ENCODE assay signal across 8 mouse cellular contexts in the genomic region with DNA sequence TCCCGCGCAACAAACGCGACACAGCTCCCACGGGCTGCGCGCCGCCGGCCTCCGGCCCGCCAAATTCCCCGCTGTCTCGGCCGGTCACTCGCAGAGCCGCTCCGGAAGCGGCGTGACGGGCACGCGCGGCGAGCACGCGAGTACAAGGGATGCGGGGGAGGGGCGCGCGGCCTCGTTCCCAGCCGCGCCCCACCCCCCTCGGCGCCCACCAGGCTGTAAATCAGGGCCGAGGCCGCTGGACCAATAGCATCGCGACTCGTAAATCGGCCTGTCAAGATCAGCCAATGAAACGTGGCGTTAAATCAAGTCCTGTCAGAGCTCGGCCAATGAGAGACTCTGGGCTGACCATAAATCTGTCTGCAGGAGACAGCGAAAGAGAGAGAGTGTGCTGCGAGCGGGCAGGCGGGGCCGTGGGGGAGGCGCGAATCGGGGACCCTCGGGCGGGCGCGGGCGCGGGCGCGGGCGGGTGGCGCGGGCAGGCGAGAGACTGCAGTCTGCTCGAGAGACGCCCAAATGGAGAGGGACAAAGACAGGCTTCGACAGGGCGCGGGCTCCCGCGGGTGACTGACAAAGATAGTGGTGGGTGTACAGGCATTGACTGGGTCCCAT. TPM values are rescaled to one million over a fixed set of nuclear protein-coding genes. Genes with fewer than 3 reads are reported as not detected.
DNase-seq lines count a peak whose midpoint lies in the region; ATAC-seq lines count a peak whose summit lies in the region.

No protein-coding gene starts in this region.

- peaks cover 3% of the 10 kb centered on the region; the same call in 1 of the 2 replicates for H3K27me3 ChIP-seq in forebrain, embryonic 11.5 days (ENCODE audit: control insufficient read depth, insufficient read depth, low read length)
- H3K27me3 ChIP-seq in heart, embryonic 16.5 days (ENCODE audit: control insufficient read depth, insufficient read depth, low read length) = no peaks in the 10 kb centered on the region
- H3K27me3 ChIP-seq in liver, embryonic 15.5 days = peaks cover 73% of the 10 kb centered on the region
- peaks cover 3% of the 10 kb centered on the region; the same call in 1 of the 2 replicates for H3K27me3 ChIP-seq in neural tube, embryonic 12.5 days (replicated peaks)

- peak overlapping the region; percentile 31 for H3K4me3 ChIP-seq in forebrain, embryonic 11.5 days (ENCODE audit: low read depth, low read length)
- peak overlapping the region; percentile 67 for H3K4me3 ChIP-seq in heart, embryonic 16.5 days (ENCODE audit: low read length)
- peak overlapping the region; percentile 59 for H3K4me3 ChIP-seq in liver, embryonic 15.5 days (replicated peaks)
- H3K4me3 ChIP-seq in neural tube, embryonic 12.5 days = peak overlapping the region; percentile 25

- H3K27ac ChIP-seq in forebrain, embryonic 11.5 days (ENCODE audit: low read depth, low read length) = peak overlapping the region; percentile 92
- peak overlapping the region; percentile 85 for H3K27ac ChIP-seq in heart, embryonic 16.5 days (ENCODE audit: low read length)
- H3K27ac ChIP-seq in liver, embryonic 15.5 days (replicated peaks) = peak overlapping the region; percentile 75
- peak overlapping the region; percentile 99 for H3K27ac ChIP-seq in neural tube, embryonic 12.5 days

- no peaks in the 10 kb centered on the region for H3K36me3 ChIP-seq in forebrain, embryonic 11.5 days (ENCODE audit: control insufficient read depth, insufficient read depth, low read length)
- no peaks in the 10 kb centered on the region for H3K36me3 ChIP-seq in heart, embryonic 16.5 days (ENCODE audit: control insufficient read depth, insufficient read depth)
- H3K36me3 ChIP-seq in liver, embryonic 15.5 days (replicated peaks) = no peaks in the 10 kb centered on the region
- H3K36me3 ChIP-seq in neural tube, embryonic 12.5 days = no peaks in the 10 kb centered on the region

- H3K4me2 ChIP-seq in forebrain, embryonic 11.5 days (ENCODE audit: low read depth, low read length, severe bottlenecking) = peak overlapping the region; percentile 76
- peak overlapping the region; percentile 92 for H3K4me2 ChIP-seq in heart, embryonic 16.5 days (ENCODE audit: low read depth, low read length)
- H3K4me2 ChIP-seq in liver, embryonic 15.5 days = peak overlapping the region; percentile 89
- peak overlapping the region; percentile 66 for H3K4me2 ChIP-seq in neural tube, embryonic 12.5 days (replicated peaks)

- ATAC-seq in forebrain, embryonic 11.5 days (replicated peaks; ENCODE audit: low FRiP score) = peak; percentile 96
- peak; percentile 96 for ATAC-seq in heart, embryonic 16.5 days (replicated peaks; ENCODE audit: extremely low read depth, insufficient read depth, low FRiP score)
- peak; percentile 79 for ATAC-seq in liver, embryonic 15.5 days (ENCODE audit: insufficient read depth)
- ATAC-seq in neural tube, embryonic 12.5 days (ENCODE audit: low FRiP score, low read depth) = peak; percentile 90

- peak overlapping the region; percentile 82 for H3K9ac ChIP-seq in forebrain, embryonic 11.5 days (ENCODE audit: low read length)
- H3K9ac ChIP-seq in heart, embryonic 16.5 days (ENCODE audit: low read length) = peak overlapping the region; percentile 82
- H3K9ac ChIP-seq in liver, embryonic 15.5 days = peak overlapping the region; percentile 22
- peak overlapping the region; percentile 69 for H3K9ac ChIP-seq in neural tube, embryonic 12.5 days

- under 1% methylated on average over 71 of the region's 71 CpGs for WGBS in forebrain, embryonic 11.5 days
- WGBS in heart, embryonic 16.5 days = under 1% methylated on average over 71 of the region's 71 CpGs
- under 1% methylated on average over 71 of the region's 71 CpGs for WGBS in liver, embryonic 15.5 days (ENCODE audit: insufficient replicate concordance)
- WGBS in neural tube, embryonic 12.5 days = under 1% methylated on average over 71 of the region's 71 CpGs

- H3K4me1 ChIP-seq in forebrain, embryonic 11.5 days (replicated peaks; ENCODE audit: control insufficient read depth, insufficient read depth, low read length) = peaks cover 59% of the 10 kb centered on the region
- H3K4me1 ChIP-seq in heart, embryonic 16.5 days (ENCODE audit: control insufficient read depth, insufficient read depth, low read length) = peaks cover 39% of the 10 kb centered on the region
- peaks cover 63% of the 10 kb centered on the region for H3K4me1 ChIP-seq in liver, embryonic 15.5 days (replicated peaks)
- H3K4me1 ChIP-seq in neural tube, embryonic 12.5 days = peaks cover 71% of the 10 kb centered on the region

- H3K9me3 ChIP-seq in forebrain, embryonic 11.5 days (ENCODE audit: control insufficient read depth, low read length) = no peaks in the 10 kb centered on the region
- no peaks in the 10 kb centered on the region for H3K9me3 ChIP-seq in heart, embryonic 16.5 days (replicated peaks; ENCODE audit: control insufficient read depth, low read length)
- H3K9me3 ChIP-seq in liver, embryonic 15.5 days (replicated peaks) = no peaks in the 10 kb centered on the region
- no peaks in the 10 kb centered on the region for H3K9me3 ChIP-seq in neural tube, embryonic 12.5 days

- DNase-seq in CD8-positive naive resting alpha-beta T cell, adult 2 months (ENCODE audit: low read depth in 2 of 2, low spot score in 2 of 2) = peak; percentile 62 to 72
- peak; percentile 78 for DNase-seq in c-Kit-positive CD71-positive TER-119-negative erythroid progenitor cells, embryonic 14.5 days (ENCODE audit: low read depth)
- peak; percentile 100 for DNase-seq in forebrain, embryonic 11.5 days (ENCODE audit: low spot score)
- DNase-seq in kidney, postnatal 36 days = peak; percentile 99
- DNase-seq in telencephalon, adult 2 months (ENCODE audit: low read depth, low spot score) = peak; percentile 99

RNA-seq across cellular contexts. Expression of gene Gpr84, which starts 5.2 kb away (rescaled TPM):
- not detected in 2 replicates for polyA plus RNA-seq in forebrain, embryonic 11.5 days (2014; fragmentation: Nextera tagmentation; extraction: Ambion mirVana)
- 0.19 TPM in 1 of 2 replicates, not detected in the other for polyA plus RNA-seq in heart, embryonic 16.5 days (2015; fragmentation: Nextera tagmentation; extraction: Ambion mirVana)
- 0.86 and 1.0 TPM in 2 replicates for polyA plus RNA-seq in liver, embryonic 15.5 days (2015; fragmentation: Nextera tagmentation; extraction: Ambion mirVana)
- 0.25 and 0.29 TPM in 2 replicates for polyA plus RNA-seq in neural tube, embryonic 12.5 days (2016; fragmentation: Nextera tagmentation; extraction: Ambion mirVana)

RNA-seq across cellular contexts. Expression of gene Copz1, which starts 32.7 kb away (rescaled TPM):
- polyA plus RNA-seq in forebrain, embryonic 11.5 days (2014; fragmentation: Nextera tagmentation; extraction: Ambion mirVana) = 265 TPM in 2 replicates
- 155 and 161 TPM in 2 replicates for polyA plus RNA-seq in heart, embryonic 16.5 days (2015; fragmentation: Nextera tagmentation; extraction: Ambion mirVana)
- 196 and 203 TPM in 2 replicates for polyA plus RNA-seq in liver, embryonic 15.5 days (2015; fragmentation: Nextera tagmentation; extraction: Ambion mirVana)
- 231 and 243 TPM in 2 replicates for polyA plus RNA-seq in neural tube, embryonic 12.5 days (2016; fragmentation: Nextera tagmentation; extraction: Ambion mirVana)

RNA-seq across cellular contexts. Expression of gene Zfp385a, which starts 34.7 kb away (rescaled TPM):
- polyA plus RNA-seq in forebrain, embryonic 11.5 days (2014; fragmentation: Nextera tagmentation; extraction: Ambion mirVana) = 27.4 and 27.8 TPM in 2 replicates
- polyA plus RNA-seq in heart, embryonic 16.5 days (2015; fragmentation: Nextera tagmentation; extraction: Ambion mirVana) = 6.5 and 7.5 TPM in 2 replicates
- polyA plus RNA-seq in liver, embryonic 15.5 days (2015; fragmentation: Nextera tagmentation; extraction: Ambion mirVana) = 6.0 and 6.6 TPM in 2 replicates
- 20.2 and 20.9 TPM in 2 replicates for polyA plus RNA-seq in neural tube, embryonic 12.5 days (2016; fragmentation: Nextera tagmentation; extraction: Ambion mirVana)

RNA-seq across cellular contexts. Expression of gene Nfe2, which starts 47.0 kb away (rescaled TPM):
- polyA plus RNA-seq in forebrain, embryonic 11.5 days (2014; fragmentation: Nextera tagmentation; extraction: Ambion mirVana) = 6.6 and 7.6 TPM in 2 replicates
- polyA plus RNA-seq in heart, embryonic 16.5 days (2015; fragmentation: Nextera tagmentation; extraction: Ambion mirVana) = 3.3 and 3.9 TPM in 2 replicates
- 207 and 217 TPM in 2 replicates for polyA plus RNA-seq in liver, embryonic 15.5 days (2015; fragmentation: Nextera tagmentation; extraction: Ambion mirVana)
- polyA plus RNA-seq in neural tube, embryonic 12.5 days (2016; fragmentation: Nextera tagmentation; extraction: Ambion mirVana) = 3.2 and 4.3 TPM in 2 replicates

Comparison
In these comparisons a context has a peak if more than half of its experiments do, and no peak if none do; other contexts are left out.
1. Peak in every context shown above with its lines: DNase-seq, ATAC-seq, H3K4me3 ChIP-seq and H3K27ac ChIP-seq.
2. H3K9ac ChIP-seq: peak in every context shown above with its lines; median percentile 82 in forebrain, embryonic 11.5 days; 82 in heart, embryonic 16.5 days; 69 in neural tube, embryonic 12.5 days; 22 in liver, embryonic 15.5 days.